Mouse (Mus musculus) thymus, adult 2 months (tissue): ENCODE measurements around the gene Gabbr2. TPM values are rescaled to one million over a fixed set of nuclear protein-coding genes. Genes with fewer than 3 reads are reported as not detected.
A peak's percentile ranks its signal among the peaks of the same experiment; 100 is the strongest.

Source experiments
- DNase-seq: peaks from one replicate; pipeline ENCODE4 v3.0.0; 2021
- H3K27ac ChIP-seq: fragments of 200-500 bp; 2 replicates; pipeline ENCODE4 v1.5.1; 2012; ENCODE audit warnings: low read length, control low read depth; ENCODE audit not compliant: control insufficient read depth, insufficient read depth
- H3K27me3 ChIP-seq: fragments of 200-500 bp; 2 replicates; pipeline ENCODE4 v1.6.1; 2012; ENCODE audit warnings: mild to moderate bottlenecking, low read length, moderate library complexity, mixed read lengths; ENCODE audit not compliant: control insufficient read depth, insufficient read depth
- H3K36me3 ChIP-seq: fragments of 200-500 bp; 2 replicates; pipeline ENCODE4 v1.6.1; 2012; ENCODE audit warnings: mild to moderate bottlenecking, low read length, moderate library complexity; ENCODE audit not compliant: control insufficient read depth, insufficient read depth
- H3K4me1 ChIP-seq: fragments of 200-500 bp; replicated peaks from 2 replicates; pipeline ENCODE4 v1.6.1; 2012; ENCODE audit warnings: low read length; ENCODE audit not compliant: control insufficient read depth, insufficient read depth
- H3K4me3 ChIP-seq: fragments of 200-500 bp; 2 replicates; pipeline ENCODE4 v1.5.1; 2012; ENCODE audit warnings: mild to moderate bottlenecking, low read length, control low read depth, moderate library complexity; ENCODE audit not compliant: control insufficient read depth, insufficient read depth
- CTCF ChIP-seq: fragments of 200-500 bp; IDR thresholded peaks from 2 replicates; pipeline ENCODE4 v1.5.1; 2012; ENCODE audit warnings: mild to moderate bottlenecking, control low read depth, low read length, moderate library complexity, borderline replicate concordance; ENCODE audit not compliant: control insufficient read depth, poor library complexity, insufficient read depth; ENCODE audit errors: extremely low read depth
- POLR2A ChIP-seq: fragments of 200-500 bp; IDR thresholded peaks from 2 replicates; pipeline ENCODE4 v1.6.1; 2012; ENCODE audit warnings: mild to moderate bottlenecking, low read length, control low read depth, moderate library complexity; ENCODE audit not compliant: control insufficient read depth, poor library complexity, insufficient read depth; ENCODE audit errors: extremely low read depth
- WGBS: fragments of 180-500 bp; shearing (Covaris S2); methylation state at CpG from one replicate; pipeline ENCODE4 v1.1.7; 2018; 5-methylcytosine and 5-hydroxymethylcytosine counted together
- polyA plus RNA-seq: library from polyadenylated mRNA; depleted of rRNA; stranded (reverse); fragments of >200 nt; gene quantifications from 2 replicates; pipeline ENCODE4 v1.2.3, GENCODE M21; 2012

Gene Gabbr2
- polyA plus RNA-seq, 1 experiment, result 0.20 TPM

DNA sequence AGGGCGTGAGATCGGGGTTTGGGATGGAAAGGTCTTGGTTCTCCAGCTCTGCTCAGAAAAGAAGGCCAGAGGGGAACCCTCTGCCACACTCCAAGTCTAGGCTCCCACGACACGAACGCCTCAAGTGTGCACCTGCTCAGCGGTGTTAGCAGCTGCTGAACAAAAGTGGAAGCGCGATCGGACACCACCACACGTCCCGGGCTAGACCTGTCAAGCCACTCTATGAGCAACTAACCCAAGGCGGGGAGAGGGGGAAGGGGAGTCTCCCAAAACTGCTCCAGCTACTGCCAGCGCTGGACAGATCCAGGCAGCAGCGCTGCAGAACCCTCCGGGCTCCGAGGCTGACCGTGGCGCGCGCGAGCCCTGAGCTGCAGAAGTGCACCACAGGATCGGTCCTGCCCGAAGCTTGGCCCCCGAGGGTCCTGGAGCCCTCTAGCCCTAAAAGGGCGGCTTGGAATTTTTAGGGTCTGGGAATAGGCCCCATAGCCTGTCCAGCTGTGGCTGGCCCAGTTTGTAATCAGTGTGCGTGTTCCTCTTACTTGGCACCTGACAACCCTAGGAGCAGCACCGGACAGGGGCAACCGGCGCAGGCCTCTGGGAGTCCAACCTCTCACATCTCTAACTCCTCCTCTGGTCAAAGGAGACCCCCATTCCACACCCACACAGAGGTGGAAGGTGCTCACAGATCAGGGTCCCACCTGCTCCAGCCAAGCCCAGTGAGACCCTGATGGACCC, 1.2 kb downstream of the Gabbr2 start:
- peaks cover 27% of the 10 kb centered on the region for H3K4me1 ChIP-seq
- WGBS, result 12% methylated on average over 29 of the region's 29 CpGs
- no peak overlapping the region for H3K27ac ChIP-seq
- no peak overlapping the region for H3K4me3 ChIP-seq
- no peak for DNase-seq
- no peak for TF ChIP-seq POLR2A
- TF ChIP-seq CTCF, result no peak
- H3K27me3 ChIP-seq, result peaks cover 17% of the 10 kb centered on the region
- no peaks in the 10 kb centered on the region for H3K36me3 ChIP-seq

DNA sequence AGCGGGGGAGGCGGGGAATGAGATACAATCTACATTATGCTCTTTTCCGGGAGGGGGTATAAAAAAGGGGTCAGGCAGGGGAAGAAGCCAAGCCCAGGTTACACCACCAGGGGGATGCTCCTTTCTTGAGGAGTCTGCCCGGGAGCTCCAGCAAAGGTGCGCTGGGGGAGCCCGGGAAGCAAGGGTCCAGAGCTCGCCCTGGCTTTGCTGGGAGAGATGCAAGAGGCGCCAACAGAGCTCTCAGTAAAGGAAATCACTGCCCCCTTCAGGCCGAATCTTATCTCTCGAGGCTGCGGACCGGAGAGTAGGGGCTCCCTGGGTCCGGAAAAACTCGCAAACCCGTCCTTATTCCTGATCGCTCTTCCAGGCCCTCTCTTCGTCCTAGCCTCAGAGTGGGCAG, 1.8 kb downstream of the Gabbr2 start:
- peak; percentile 49 for DNase-seq
- Histone ChIP-seq H3K4me3 (no peak overlapping the region), H3K4me1 (peaks cover 27% of the 10 kb centered on the region), H3K27ac (no peak overlapping the region), H3K36me3 (no peaks in the 10 kb centered on the region), H3K27me3 (peaks cover 17% of the 10 kb centered on the region)
- no peak for TF ChIP-seq POLR2A
- peak; percentile 37; the same call in 1 of the 2 replicates for TF ChIP-seq CTCF
- 6% methylated on average over 17 of the region's 17 CpGs for WGBS

DNA sequence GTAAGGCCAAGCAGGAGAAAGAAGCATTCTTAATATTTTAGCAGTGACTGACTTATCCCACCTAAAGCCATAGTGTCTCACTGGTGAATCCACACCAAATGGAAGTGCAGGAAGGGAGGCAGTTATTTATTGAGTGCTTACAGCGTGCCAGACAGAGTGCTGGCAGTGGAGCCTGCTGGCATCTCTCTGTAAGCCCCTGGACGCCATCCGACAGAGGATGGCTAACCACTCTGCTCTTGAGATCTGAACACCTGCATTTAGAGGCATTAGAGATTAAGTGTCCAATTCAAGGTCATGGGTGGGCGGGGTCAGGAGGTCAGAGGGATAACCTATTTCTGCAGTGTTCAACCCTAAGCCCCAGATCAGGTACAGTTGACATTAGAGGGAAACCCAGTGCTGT, 2.8 kb downstream of the Gabbr2 start:
- no peak for DNase-seq
- TF ChIP-seq POLR2A (no peak), CTCF (no peak)
- Histone ChIP-seq H3K4me3 (no peak overlapping the region), H3K27me3 (peaks cover 17% of the 10 kb centered on the region), H3K4me1 (peaks cover 27% of the 10 kb centered on the region), H3K27ac (no peak overlapping the region), H3K36me3 (no peaks in the 10 kb centered on the region)
- WGBS, result 90% methylated on average over 4 of the region's 4 CpGs

DNA sequence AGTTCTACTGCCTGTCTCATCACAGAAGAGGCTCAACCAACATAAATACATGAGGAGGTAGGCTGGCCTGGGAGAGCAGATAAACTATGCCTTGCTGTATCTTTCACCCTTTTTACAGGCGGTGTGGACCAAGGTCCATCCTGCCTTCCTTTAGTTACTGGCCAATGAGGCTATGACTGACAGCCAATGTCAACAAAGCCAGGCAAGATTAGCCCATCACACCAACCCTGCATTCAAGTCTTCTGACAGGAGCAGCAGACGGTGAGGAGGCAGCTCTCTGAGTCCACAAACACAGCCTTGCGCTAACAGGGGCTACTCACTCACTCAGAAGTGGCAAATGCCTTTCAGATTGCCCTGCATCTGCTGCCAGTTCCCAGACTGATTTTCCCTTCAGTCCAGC, 3.4 kb downstream of the Gabbr2 start:
- H3K4me1 ChIP-seq, result peaks cover 27% of the 10 kb centered on the region
- no peak overlapping the region for H3K4me3 ChIP-seq
- no peaks in the 10 kb centered on the region for H3K36me3 ChIP-seq
- WGBS, result 81% methylated on average over 3 of the region's 3 CpGs
- no peak for DNase-seq
- TF ChIP-seq CTCF (no peak), POLR2A (no peak)
- H3K27ac ChIP-seq, result no peak overlapping the region
- peaks cover 17% of the 10 kb centered on the region for H3K27me3 ChIP-seq

DNA sequence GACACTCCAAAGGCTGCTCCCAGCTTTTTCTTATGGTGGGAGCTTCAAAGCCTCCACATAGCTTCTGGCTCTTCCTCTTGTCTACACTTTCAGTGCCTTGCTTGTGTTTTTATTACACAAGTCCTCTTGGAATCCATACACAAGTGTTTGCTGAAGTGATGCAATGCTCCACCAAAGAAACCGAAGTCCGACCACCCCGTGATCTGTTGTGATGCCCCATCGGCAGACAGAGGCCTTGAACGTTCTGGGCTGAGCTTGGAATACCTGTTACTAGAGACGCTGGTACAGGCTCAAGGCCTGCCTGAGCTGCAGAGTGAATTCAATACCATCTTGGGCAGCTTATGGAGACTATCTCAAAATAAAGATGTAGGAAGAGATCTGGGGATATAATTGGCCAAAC, 3.9 kb downstream of the Gabbr2 start:
- H3K36me3 ChIP-seq, result no peaks in the 10 kb centered on the region
- no peak overlapping the region for H3K27ac ChIP-seq
- no peak for DNase-seq
- peaks cover 27% of the 10 kb centered on the region for H3K4me1 ChIP-seq
- H3K4me3 ChIP-seq, result no peak overlapping the region
- TF ChIP-seq POLR2A (no peak), CTCF (no peak)
- H3K27me3 ChIP-seq, result peaks cover 17% of the 10 kb centered on the region
- WGBS, result 93% methylated on average over 6 of the region's 6 CpGs

DNA sequence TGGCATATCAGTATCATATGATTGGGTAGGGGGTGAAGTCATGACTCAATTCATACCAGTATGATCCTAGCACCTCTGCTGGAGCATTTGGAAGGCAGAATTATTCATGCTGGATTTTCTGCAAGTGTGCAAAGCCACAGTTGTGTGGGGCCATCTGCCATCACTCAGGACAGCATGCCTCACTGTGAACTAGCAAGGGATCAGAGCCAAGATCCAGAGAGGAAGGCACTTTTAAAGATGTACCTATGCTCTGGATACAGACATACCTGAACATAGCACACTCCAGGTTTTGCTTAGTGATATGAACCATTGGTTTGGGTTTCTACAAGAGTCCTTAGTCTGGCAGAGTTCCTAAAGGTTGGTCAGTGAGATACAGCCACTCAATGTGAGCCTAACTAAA, 5.6 kb downstream of the Gabbr2 start:
- Histone ChIP-seq H3K27me3 (peaks cover 11% of the 10 kb centered on the region), H3K4me1 (peaks cover 19% of the 10 kb centered on the region), H3K36me3 (no peaks in the 10 kb centered on the region), H3K4me3 (no peak overlapping the region), H3K27ac (no peak overlapping the region)
- DNase-seq, result no peak
- TF ChIP-seq CTCF, result no peak
- no peak for TF ChIP-seq POLR2A

DNA sequence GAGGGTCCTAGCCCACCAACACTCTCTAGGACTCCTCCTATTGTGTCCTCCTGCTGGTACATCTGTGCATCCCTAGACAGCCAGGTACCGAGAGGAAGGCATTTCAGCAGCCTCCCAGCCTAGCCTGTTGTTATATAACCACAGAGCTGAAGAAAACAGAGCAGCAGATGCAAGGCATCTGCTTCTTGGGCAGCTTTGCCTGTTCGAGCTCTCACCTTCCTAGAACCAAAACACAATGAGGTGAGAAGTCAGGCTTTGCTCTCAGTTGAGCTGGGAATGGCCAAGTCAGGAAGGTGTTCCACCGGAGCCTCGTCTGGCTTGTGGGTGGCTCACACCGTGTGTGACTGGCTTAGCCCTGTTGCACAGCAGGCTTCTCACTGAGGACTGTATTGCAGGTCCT, 8.8 kb downstream of the Gabbr2 start:
- no peak overlapping the region for H3K4me3 ChIP-seq
- no peak overlapping the region for H3K27ac ChIP-seq
- no peaks in the 10 kb centered on the region for H3K36me3 ChIP-seq
- no peaks in the 10 kb centered on the region for H3K27me3 ChIP-seq
- TF ChIP-seq CTCF (no peak), POLR2A (no peak)
- 69% methylated on average over 5 of the region's 5 CpGs for WGBS
- no peak for DNase-seq
- H3K4me1 ChIP-seq, result no peaks in the 10 kb centered on the region
